Mouse (Mus musculus) liver, postnatal 0 days (tissue): ENCODE measurements around the gene Pde6h.

Experiments
- CTCF ChIP-seq: sonication (generic); IDR thresholded peaks from 2 replicates; pipeline ENCODE4 v1.5.1; 2016; ENCODE audit warnings: antibody characterized with exemption, low read depth
- EP300 ChIP-seq: IDR thresholded peaks from 2 replicates; pipeline ENCODE4 v1.6.1; 2016; ENCODE audit warnings: antibody characterized with exemption, low read depth, mild to moderate bottlenecking

GRCm38 (mm10) chr6:136914234-136914633 is 9.4 kb upstream of the Pde6h start:
- TF ChIP-seq CTCF = no peak
- TF ChIP-seq EP300 = no peak
